Mouse (Mus musculus) neural tube, embryonic 13.5 days (tissue): ENCODE measurements around the gene Proca1. TPM values are rescaled to one million over a fixed set of nuclear protein-coding genes. Genes with fewer than 3 reads are reported as not detected.

Source experiments
- ATAC-seq: fragments of 200-750 bp; cut with Nextera tagmentation; 2 replicates; pipeline ENCODE4 v1.8.0; 2017; ENCODE audit warnings: low read depth, mild to moderate bottlenecking, moderate TSS enrichment, moderate library complexity
- H3K27ac ChIP-seq: fragments of 300-500 bp; sonication (generic); replicated peaks from 2 replicates; pipeline ENCODE4 v1.5.1; 2015; ENCODE audit warnings: moderate library complexity, mild to moderate bottlenecking, inconsistent platforms
- H3K27me3 ChIP-seq: fragments of 300-500 bp; sonication (generic); 2 replicates; pipeline ENCODE4 v1.6.1; 2015; ENCODE audit warnings: mild to moderate bottlenecking, inconsistent platforms
- H3K36me3 ChIP-seq: fragments of 300-500 bp; sonication (generic); 2 replicates; pipeline ENCODE4 v1.6.1; 2015; ENCODE audit warnings: mild to moderate bottlenecking, inconsistent platforms
- H3K4me1 ChIP-seq: fragments of 300-500 bp; sonication (generic); replicated peaks from 2 replicates; pipeline ENCODE4 v1.6.1; 2015; ENCODE audit warnings: inconsistent platforms
- H3K4me2 ChIP-seq: fragments of 300-500 bp; sonication (generic); 2 replicates; pipeline ENCODE4 v1.6.1; 2015; ENCODE audit warnings: inconsistent platforms, mild to moderate bottlenecking, moderate library complexity
- H3K4me3 ChIP-seq: fragments of 300-500 bp; sonication (generic); 2 replicates; pipeline ENCODE4 v1.5.1; 2015; ENCODE audit warnings: mild to moderate bottlenecking, inconsistent platforms
- H3K9ac ChIP-seq: fragments of 300-500 bp; sonication (generic); 2 replicates; pipeline ENCODE4 v1.6.1; 2015; ENCODE audit warnings: moderate library complexity, mild to moderate bottlenecking, inconsistent platforms
- H3K9me3 ChIP-seq: fragments of 300-500 bp; sonication (generic); 2 replicates; pipeline ENCODE4 v1.6.1; 2016; ENCODE audit warnings: inconsistent platforms
- WGBS: fragments of 180-500 bp; shearing (Covaris S2); methylation state at CpG from one replicate; pipeline ENCODE4 v1.1.7; 2015; 5-methylcytosine and 5-hydroxymethylcytosine counted together
- polyA plus RNA-seq: library from polyadenylated mRNA; unstranded; fragments of >200 nt; fragmentation: Nextera tagmentation; extraction: Ambion mirVana; gene quantifications from 2 replicates; pipeline ENCODE4 v1.2.1, GENCODE M21; 2015

Proca1 gene
- polyA plus RNA-seq, 1 experiment from 2014 or later = 2.3 TPM

DNA sequence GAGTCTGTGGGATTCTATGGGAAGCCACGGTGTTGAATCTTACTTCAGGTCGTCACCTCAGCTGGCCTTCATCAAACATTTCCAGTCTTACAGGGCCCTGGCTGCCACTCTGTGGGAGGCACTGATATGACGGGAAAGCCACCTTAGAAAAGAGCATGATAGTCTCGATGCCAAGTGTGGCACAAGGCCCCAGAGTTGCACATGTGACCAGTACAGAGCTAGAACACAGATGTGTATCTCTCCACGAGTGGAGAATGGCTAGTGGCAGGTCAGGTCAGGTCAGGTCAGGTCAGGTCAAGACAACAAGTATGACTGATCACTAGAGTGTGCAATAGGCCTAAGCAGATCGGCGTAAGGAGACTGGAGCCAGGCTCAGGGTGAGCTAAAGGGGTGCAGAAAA lies 17.4 kb downstream of the Proca1 start:
- Histone ChIP-seq H3K36me3 (peaks cover 94% of the 10 kb centered on the region), H3K4me1 (peaks cover 15% of the 10 kb centered on the region), H3K4me3 (no peak overlapping the region), H3K9me3 (no peaks in the 10 kb centered on the region), H3K27ac (no peak overlapping the region), H3K4me2 (no peak overlapping the region), H3K9ac (no peak overlapping the region), H3K27me3 (no peaks in the 10 kb centered on the region)
- no peak for ATAC-seq
- WGBS = 70% methylated on average over 7 of the region's 7 CpGs

DNA sequence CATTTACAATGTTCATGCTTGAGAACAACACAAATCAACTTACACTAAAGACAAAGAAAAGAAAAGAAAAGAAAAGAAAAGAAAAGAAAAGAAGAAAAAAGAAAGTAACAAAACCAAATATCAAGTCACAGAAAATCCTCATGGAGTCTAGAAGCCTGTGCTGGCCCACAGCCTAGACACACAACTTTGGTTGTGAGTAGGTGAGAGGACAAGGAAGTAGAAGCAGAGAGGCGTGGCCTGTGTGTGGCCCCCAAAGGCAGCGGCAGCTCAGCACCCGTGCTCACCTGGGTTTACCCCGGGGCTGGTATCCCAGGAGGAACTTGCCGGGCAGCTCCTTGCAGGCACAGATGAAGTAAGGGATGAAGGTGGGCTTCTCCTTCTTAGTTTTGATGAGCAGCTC lies 18.3 kb downstream of the Proca1 start:
- peaks cover 98% of the 10 kb centered on the region for H3K36me3 ChIP-seq
- H3K4me3 ChIP-seq = no peak overlapping the region
- no peak overlapping the region for H3K4me2 ChIP-seq
- no peak for ATAC-seq
- no peak overlapping the region for H3K27ac ChIP-seq
- H3K4me1 ChIP-seq = peaks cover 6% of the 10 kb centered on the region; the same call in 1 of the 2 replicates
- no peak overlapping the region for H3K9ac ChIP-seq
- 92% methylated on average over 5 of the region's 5 CpGs for WGBS
- H3K27me3 ChIP-seq = no peaks in the 10 kb centered on the region
- no peaks in the 10 kb centered on the region for H3K9me3 ChIP-seq

DNA sequence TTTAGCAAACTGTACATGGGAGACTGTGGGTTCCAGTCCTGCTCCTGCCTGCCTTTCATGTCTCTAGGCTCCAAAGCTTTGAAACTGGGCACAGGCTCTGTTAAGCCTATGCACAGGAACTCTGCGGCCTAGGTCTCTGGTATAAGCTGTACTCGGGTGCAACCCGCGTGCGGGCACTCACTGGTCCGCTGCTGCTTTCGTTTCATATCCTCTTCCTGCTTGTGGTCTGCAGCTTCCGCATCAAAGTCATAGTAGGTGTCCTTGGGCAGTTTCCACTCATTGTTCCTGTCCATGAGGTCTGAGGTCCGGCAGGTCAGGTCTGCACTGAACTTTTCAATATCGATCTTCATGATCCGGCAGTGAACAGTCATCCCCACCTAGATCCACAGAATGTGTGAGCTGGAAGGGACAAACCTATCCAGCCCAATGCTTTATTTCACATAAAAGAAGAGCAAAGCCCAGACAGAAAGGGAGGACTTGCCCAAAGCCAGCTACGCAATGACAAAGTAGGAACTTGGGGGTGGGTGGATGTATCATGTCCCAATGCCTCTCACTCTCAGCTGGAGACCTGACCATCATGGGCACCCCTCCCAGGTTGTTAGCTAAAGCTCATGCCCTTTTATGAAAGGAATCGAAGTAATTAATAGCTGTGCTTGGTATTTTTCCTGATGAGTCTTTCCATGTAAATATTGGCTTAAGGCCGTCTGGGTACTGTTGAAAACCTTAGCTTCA lies 20.1 kb downstream of the Proca1 start:
- no peak overlapping the region for H3K9ac ChIP-seq
- no peak for ATAC-seq
- no peaks in the 10 kb centered on the region for H3K4me1 ChIP-seq
- H3K27ac ChIP-seq = no peak overlapping the region
- no peaks in the 10 kb centered on the region for H3K27me3 ChIP-seq
- WGBS = 95% methylated on average over 14 of the region's 14 CpGs
- peaks cover 98% of the 10 kb centered on the region for H3K36me3 ChIP-seq
- no peak overlapping the region for H3K4me2 ChIP-seq
- no peak overlapping the region for H3K4me3 ChIP-seq
- H3K9me3 ChIP-seq = no peaks in the 10 kb centered on the region

DNA sequence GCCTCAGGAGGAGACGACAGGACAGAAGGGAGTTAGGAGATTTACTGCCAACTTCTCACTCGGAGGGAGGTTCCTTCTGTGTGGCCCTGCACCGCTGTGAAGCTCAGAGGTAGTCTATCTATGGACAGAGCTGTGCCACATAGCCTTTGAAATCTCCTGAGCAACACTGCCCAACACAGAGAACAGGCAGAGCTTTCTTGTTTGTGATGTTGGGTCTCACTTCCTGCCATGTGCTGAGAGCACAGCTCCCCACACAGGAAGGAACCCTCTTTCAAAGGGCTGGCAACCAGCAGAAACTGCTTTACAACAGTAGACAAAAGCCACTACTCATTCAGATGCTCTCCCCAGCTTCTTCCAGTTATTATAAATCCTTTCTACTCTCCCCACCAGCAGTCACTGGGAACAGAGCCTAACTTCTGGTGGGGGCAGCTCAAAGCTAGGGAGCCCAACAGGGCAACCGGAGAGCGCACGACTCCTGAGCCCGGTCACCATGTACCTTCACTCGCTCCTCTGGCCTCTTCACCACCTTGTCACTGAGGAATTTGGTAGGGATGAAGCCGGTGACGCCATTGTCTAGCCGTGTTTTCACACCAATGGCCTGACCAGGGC lies 22.6 kb downstream of the Proca1 start:
- H3K36me3 ChIP-seq = peaks cover 97% of the 10 kb centered on the region
- peak; percentile 72 for ATAC-seq
- H3K9me3 ChIP-seq = no peaks in the 10 kb centered on the region
- H3K4me2 ChIP-seq = no peak overlapping the region
- 71% methylated on average over 11 of the region's 11 CpGs for WGBS
- H3K4me1 ChIP-seq = no peaks in the 10 kb centered on the region
- H3K4me3 ChIP-seq = no peak overlapping the region
- peak overlapping the region; percentile 62 for H3K27ac ChIP-seq
- no peaks in the 10 kb centered on the region for H3K27me3 ChIP-seq
- H3K9ac ChIP-seq = no peak overlapping the region

DNA sequence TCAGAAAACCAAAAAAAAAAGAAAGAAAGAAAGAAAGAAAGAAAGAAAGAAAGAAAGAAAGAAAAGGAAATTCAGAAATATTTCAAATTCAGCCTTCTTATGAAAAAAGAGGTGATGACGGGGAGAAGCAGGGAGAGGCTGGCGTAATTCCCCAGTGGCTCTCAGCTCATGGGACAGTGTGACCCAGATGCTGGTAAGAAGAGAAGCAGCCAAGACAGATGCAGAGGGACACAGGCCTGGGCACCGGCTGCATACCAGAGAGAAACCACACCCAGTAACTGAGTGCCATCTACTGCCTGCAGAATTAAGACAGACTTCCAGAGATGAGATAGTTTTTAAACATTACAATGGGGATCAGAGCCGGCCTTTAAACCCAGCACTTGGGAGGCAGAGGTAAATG lies 30.4 kb downstream of the Proca1 start:
- no peaks in the 10 kb centered on the region for H3K27me3 ChIP-seq
- H3K36me3 ChIP-seq = peaks cover 98% of the 10 kb centered on the region
- no peak overlapping the region for H3K4me3 ChIP-seq
- H3K27ac ChIP-seq = no peak overlapping the region
- H3K4me1 ChIP-seq = no peaks in the 10 kb centered on the region
- no peak overlapping the region for H3K9ac ChIP-seq
- no peaks in the 10 kb centered on the region for H3K9me3 ChIP-seq
- no peak for ATAC-seq
- 90% methylated on average over 4 of the region's 4 CpGs for WGBS
- H3K4me2 ChIP-seq = no peak overlapping the region

DNA sequence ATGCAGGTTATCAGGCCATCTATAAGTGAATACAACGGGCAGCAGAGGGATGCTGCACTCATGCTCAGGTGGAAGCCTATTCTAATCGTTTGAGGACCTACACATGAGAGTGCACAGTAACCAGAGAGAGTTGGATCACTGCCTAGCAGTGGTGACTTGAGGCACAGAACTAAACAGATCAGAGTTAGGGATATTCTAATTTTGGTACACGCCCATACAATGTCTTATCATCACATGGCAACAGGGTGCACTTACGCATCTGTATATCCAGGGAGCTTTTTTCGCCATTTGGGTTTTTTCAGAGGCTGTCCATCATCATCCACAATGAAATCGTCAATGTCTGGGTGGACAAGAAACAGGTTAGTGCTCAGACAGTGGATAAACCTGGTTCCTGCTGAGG lies 38.3 kb downstream of the Proca1 start:
- ATAC-seq = no peak
- Histone ChIP-seq H3K27me3 (no peaks in the 10 kb centered on the region), H3K27ac (no peak overlapping the region), H3K4me3 (no peak overlapping the region), H3K9ac (no peak overlapping the region), H3K36me3 (peaks cover 86% of the 10 kb centered on the region), H3K4me1 (no peaks in the 10 kb centered on the region), H3K9me3 (no peaks in the 10 kb centered on the region), H3K4me2 (no peak overlapping the region)
- WGBS = 91% methylated on average over 6 of the region's 6 CpGs

DNA sequence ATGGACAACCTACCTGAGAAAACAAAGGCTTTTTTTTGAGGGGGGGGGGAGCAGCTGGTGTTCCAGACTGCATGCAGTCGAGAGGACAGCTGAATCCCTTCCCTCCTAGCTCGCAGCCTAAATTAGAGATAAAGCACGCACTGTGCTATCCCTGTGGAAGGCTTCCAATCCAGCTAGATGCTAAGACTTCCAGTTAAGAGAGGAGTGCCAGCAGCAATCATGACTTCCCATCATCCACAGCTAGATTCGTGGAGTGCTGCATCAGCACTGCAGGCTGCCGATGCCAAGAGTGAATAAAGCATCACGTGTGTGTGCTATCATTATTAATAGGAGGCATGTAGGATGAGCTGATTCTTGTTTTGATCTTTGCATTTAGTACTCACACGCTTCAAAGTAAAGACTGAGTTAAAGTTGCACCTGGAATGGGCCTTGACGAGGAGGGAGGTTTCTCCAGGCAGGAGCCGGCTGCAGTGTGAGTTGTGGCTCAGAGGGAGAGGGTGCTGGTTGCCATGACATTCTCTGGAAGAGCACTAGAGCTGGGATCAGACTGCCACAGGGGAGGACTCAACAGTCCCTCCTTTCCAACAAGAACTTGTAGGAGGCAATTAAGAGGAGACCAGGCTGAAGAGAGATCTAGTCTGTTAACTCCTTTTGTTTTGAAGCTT lies 47.1 kb downstream of the Proca1 start:
- H3K4me3 ChIP-seq = no peak overlapping the region
- 88% methylated on average over 9 of the region's 9 CpGs for WGBS

DNA sequence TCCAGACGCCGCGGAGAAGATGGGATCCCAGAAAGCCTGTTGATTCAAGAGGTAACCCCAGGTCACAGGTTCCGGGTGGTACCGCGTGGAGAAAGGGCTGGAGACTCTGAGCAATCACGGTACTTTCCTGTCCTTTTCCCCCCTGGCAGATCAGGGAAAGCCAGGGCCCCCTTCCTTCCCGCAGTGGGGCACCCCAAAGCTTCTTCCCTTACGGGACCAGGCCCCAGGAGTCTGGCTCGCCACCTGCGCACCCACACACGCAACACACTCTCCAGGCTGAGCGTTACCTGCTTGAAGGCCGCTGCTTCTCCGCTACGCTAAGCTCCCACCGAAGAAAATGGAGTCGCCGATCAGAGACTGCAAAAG lies 52.1 kb downstream of the Proca1 start:
- no peaks in the 10 kb centered on the region for H3K27me3 ChIP-seq
- H3K9me3 ChIP-seq = no peaks in the 10 kb centered on the region
- H3K27ac ChIP-seq = peak overlapping the region; percentile 95
- H3K4me1 ChIP-seq = peaks cover 70% of the 10 kb centered on the region
- no peak for ATAC-seq
- peaks cover 10% of the 10 kb centered on the region for H3K36me3 ChIP-seq
- H3K4me3 ChIP-seq = peak overlapping the region; percentile 97
- H3K9ac ChIP-seq = peak overlapping the region; percentile 95
- under 1% methylated on average over 19 of the region's 19 CpGs for WGBS
- H3K4me2 ChIP-seq = peak overlapping the region; percentile 91

More for the DNA sequence above, 47.1 kb downstream of the Proca1 start:
- peaks cover 40% of the 10 kb centered on the region for H3K4me1 ChIP-seq
- H3K9ac ChIP-seq = no peak overlapping the region
- H3K4me2 ChIP-seq = no peak overlapping the region
- peaks cover 30% of the 10 kb centered on the region for H3K36me3 ChIP-seq
- no peak for ATAC-seq
- H3K9me3 ChIP-seq = no peaks in the 10 kb centered on the region
- H3K27ac ChIP-seq = no peak overlapping the region
- H3K27me3 ChIP-seq = no peaks in the 10 kb centered on the region

DNA sequence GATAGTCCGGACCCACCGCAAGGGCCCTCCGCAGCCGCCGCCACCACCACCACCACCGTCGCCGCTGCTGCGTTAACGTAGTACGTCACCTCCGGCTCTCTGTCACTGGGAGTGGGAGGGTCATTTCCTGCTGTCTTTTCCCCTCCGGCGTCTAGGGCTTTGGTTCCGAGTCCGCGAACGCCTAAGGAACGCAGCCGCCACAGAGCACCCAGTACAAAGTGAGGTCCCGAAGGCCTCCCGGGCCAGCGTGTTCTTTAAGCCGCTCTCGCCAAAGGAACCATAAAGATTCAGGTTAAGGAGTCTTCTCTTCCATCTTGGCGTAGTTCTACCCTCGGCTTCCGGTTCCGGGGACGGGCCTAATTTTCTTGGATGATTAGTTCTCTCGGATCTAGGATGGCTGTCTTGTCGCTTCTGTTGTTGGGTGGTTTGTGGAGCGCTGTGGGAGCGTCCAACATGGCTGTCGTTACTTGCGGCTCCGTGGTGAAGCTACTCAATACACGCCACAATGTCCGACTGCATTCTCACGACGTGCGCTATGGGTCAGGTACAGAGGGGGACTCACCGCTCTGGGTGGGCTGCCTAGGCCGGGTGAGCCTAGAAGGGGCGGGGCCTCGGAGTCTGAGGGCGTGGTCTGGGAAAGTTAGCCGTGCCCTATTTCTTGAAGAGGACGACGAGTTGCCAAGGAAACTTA lies 52.6 kb downstream of the Proca1 start, which contains the start of the genes Sdf2 and Supt6:
TSS of gene Sdf2 (plus strand) at position 120 of the 691 bp plus-strand sequence.
TSS of gene Supt6 (minus strand) at position 361 of the 691 bp plus-strand sequence.
- peak; percentile 95 for ATAC-seq
- H3K4me1 ChIP-seq = peaks cover 65% of the 10 kb centered on the region

DNA sequence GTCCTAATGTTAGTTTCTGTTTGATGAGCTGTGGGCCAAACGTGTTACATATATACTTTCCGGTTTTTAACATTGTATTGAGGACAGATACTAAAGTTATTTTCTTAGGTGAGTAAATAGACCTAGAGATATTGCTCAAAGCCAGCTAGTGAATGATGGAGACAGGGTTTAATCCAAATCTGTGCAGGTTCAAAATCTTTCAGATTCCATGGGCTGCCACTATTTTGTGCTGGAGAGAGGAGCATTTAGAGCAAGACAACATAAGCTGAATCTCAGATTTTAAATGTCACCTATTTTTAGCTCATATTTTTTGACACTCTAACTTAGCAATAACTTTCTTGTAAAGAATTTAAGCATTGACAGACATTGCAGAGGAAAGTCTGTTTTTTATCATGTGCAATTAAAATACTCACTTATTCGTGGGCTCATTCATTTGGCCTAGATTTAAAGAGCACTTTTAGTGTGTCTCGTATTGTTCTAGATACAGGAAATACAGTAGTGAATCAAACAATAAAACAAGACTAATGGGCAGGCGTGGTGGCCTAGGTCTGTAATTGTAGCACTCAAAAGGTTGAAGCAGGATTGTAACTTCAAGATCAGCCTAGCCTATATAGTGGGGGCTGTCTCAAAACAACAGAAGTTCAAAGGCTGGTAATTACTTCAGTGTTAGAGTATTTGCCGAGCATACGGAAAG lies 53.3 kb downstream of the Proca1 start:
- Histone ChIP-seq H3K9ac (peak overlapping the region; percentile 95), H3K4me1 (peaks cover 65% of the 10 kb centered on the region), H3K4me2 (peak overlapping the region; percentile 91), H3K4me3 (peak overlapping the region; percentile 97), H3K27ac (peak overlapping the region; percentile 95; the same call in 1 of the 2 replicates), H3K36me3 (peaks cover 13% of the 10 kb centered on the region), H3K9me3 (no peaks in the 10 kb centered on the region), H3K27me3 (no peaks in the 10 kb centered on the region)
- no peak for ATAC-seq
- WGBS = 52% methylated on average over 7 of the region's 7 CpGs

More for the DNA sequence above, 52.6 kb downstream of the Proca1 start, which contains the start of the genes Sdf2 and Supt6:
- peak within 1 kb of the TSS; percentile 91 for H3K4me2 ChIP-seq
- H3K36me3 ChIP-seq = peaks cover 9% of the 10 kb centered on the region
- peak within 1 kb of the TSS; percentile 95 for H3K9ac ChIP-seq
- H3K9me3 ChIP-seq = no peaks in the 10 kb centered on the region
- H3K27me3 ChIP-seq = no peaks in the 10 kb centered on the region
- peak within 1 kb of the TSS; percentile 95 for H3K27ac ChIP-seq
- WGBS = 0% methylated on average over 50 of the region's 50 CpGs
- peak within 1 kb of the TSS; percentile 97 for H3K4me3 ChIP-seq

DNA sequence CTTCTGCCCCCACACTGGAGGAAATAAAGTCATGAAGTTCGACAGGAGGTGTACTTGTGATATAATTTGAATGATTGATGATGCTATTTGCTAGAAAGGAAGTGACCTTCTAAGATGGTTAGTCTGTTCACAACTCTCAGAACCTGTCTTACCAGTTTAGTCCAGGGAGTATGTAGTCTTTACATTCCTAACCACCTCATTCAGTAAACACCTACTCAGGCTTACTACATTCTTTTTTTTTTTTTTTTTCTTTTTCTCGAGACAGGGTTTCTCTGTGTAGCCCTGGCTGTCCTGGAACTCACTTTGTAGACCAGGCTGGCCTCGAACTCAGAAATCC lies 53.8 kb downstream of the Proca1 start:
- no peaks in the 10 kb centered on the region for H3K9me3 ChIP-seq
- peak overlapping the region; percentile 97; the same call in 1 of the 2 replicates for H3K4me3 ChIP-seq
- H3K27me3 ChIP-seq = no peaks in the 10 kb centered on the region
- H3K27ac ChIP-seq = no peak overlapping the region
- 78% methylated on average over 3 of the region's 3 CpGs for WGBS
- H3K4me1 ChIP-seq = peaks cover 62% of the 10 kb centered on the region
- H3K4me2 ChIP-seq = peak overlapping the region; percentile 91
- H3K9ac ChIP-seq = 0 out of 2 replicates have a peak overlapping the region, but pooled peaks have one; percentile 6
- no peak for ATAC-seq
- peaks cover 19% of the 10 kb centered on the region for H3K36me3 ChIP-seq
